Mouse (Mus musculus) stomach, embryonic 14.5 days (tissue): ENCODE measurements at regions not wholly inside any gene's neighbourhood (a gene's known extent, or its start where the extent isn't known, plus 50 kb on each side); places are given as distances from the start of the nearest gene placed in this dataset.
A peak's percentile ranks its signal among the peaks of the same experiment; 100 is the strongest.

Source experiments
- ATAC-seq: fragments of 200-750 bp; cut with Nextera tagmentation; 2 replicates; pipeline ENCODE4 v1.8.0; 2017; ENCODE audit warnings: low read depth, moderate TSS enrichment; ENCODE audit not compliant: insufficient number of reproducible peaks, insufficient read depth, low FRiP score
- H3K27ac ChIP-seq: fragments of 300-500 bp; sonication (generic); 2 replicates; pipeline ENCODE4 v1.5.1; 2014; ENCODE audit warnings: mild to moderate bottlenecking, low read length, moderate library complexity, mixed read lengths
- H3K27me3 ChIP-seq: fragments of 300-500 bp; sonication (generic); 2 replicates; pipeline ENCODE4 v1.6.1; 2014; ENCODE audit warnings: low read length, control low read depth, mixed read lengths; ENCODE audit not compliant: control insufficient read depth, insufficient read depth
- H3K36me3 ChIP-seq: fragments of 300-500 bp; sonication (generic); 2 replicates; pipeline ENCODE4 v1.6.1; 2014; ENCODE audit warnings: mild to moderate bottlenecking, control low read depth, low read length, moderate library complexity, mixed read lengths; ENCODE audit not compliant: control insufficient read depth, insufficient read depth
- H3K4me1 ChIP-seq: fragments of 300-500 bp; sonication (generic); 2 replicates; pipeline ENCODE4 v1.6.1; 2014; ENCODE audit warnings: low read length, control low read depth, mixed read lengths; ENCODE audit not compliant: control insufficient read depth, insufficient read depth
- H3K4me2 ChIP-seq: fragments of 300-500 bp; sonication (generic); replicated peaks from 2 replicates; pipeline ENCODE4 v1.6.1; 2014; ENCODE audit warnings: low read depth, low read length, control low read depth
- H3K4me3 ChIP-seq: fragments of 300-500 bp; sonication (generic); 2 replicates; pipeline ENCODE4 v1.5.1; 2014; ENCODE audit warnings: low read depth, low read length, control low read depth
- H3K9ac ChIP-seq: fragments of 300-500 bp; sonication (generic); replicated peaks from 2 replicates; pipeline ENCODE4 v1.6.1; 2014; ENCODE audit warnings: low read depth, mild to moderate bottlenecking, control low read depth, low read length, moderate library complexity, mixed read lengths
- H3K9me3 ChIP-seq: fragments of 300-500 bp; sonication (generic); 2 replicates; pipeline ENCODE4 v1.6.1; 2016; ENCODE audit warnings: low read depth, low read length, control low read depth; ENCODE audit not compliant: control insufficient read depth
- WGBS: fragments of 180-500 bp; shearing (Covaris S2); extraction: QIAGEN DNeasy Blood & Tissue Kit; methylation state at CpG from one replicate; pipeline ENCODE4 v1.1.7; 2014; 5-methylcytosine and 5-hydroxymethylcytosine counted together

DNA sequence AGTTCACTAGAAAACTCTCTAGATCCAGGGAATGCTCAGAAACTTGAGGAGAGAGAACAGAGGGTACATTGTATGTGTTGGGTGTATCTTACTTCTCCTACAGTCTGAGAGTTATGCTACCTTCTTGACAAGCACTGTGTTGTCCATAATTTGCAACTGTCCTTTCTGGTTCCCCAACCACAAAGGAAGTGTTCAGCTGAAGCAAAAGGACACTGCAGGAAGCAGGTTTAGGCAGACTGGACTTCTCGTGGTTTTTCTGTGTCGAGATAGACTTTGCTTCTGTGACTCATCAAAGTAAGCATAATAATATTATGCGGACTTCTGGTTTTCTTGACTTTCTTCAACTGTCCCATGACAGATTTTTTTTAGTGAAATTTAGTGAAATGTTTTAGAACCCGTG is 506.7 kb downstream of the Nuf2 start:
- WGBS: 78% methylated on average over 4 of the region's 4 CpGs

GRCm38 (mm10) chr1:168991506-168992244 is 539.6 kb downstream of the Nuf2 start:
- H3K27me3 ChIP-seq: no peaks in the 10 kb centered on the region
- 67% methylated on average over 14 of the region's 14 CpGs for WGBS
- H3K9me3 ChIP-seq: no peaks in the 10 kb centered on the region
- no peak for ATAC-seq
- H3K27ac ChIP-seq: no peak overlapping the region
- no peaks in the 10 kb centered on the region for H3K36me3 ChIP-seq
- H3K9ac ChIP-seq: no peak overlapping the region
- no peak overlapping the region for H3K4me3 ChIP-seq
- no peak overlapping the region for H3K4me2 ChIP-seq
- H3K4me1 ChIP-seq: no peaks in the 10 kb centered on the region

More for the DNA sequence above, 506.7 kb downstream of the Nuf2 start:
- Histone ChIP-seq H3K27me3 (no peaks in the 10 kb centered on the region), H3K9me3 (no peaks in the 10 kb centered on the region), H3K27ac (no peak overlapping the region), H3K4me1 (no peaks in the 10 kb centered on the region), H3K9ac (no peak overlapping the region), H3K4me3 (no peak overlapping the region), H3K36me3 (no peaks in the 10 kb centered on the region), H3K4me2 (no peak overlapping the region)
- ATAC-seq: no peak

- Histone ChIP-seq H3K36me3 (no peaks in the 10 kb centered on the region), H3K27ac (no peak overlapping the region), H3K4me3 (no peak overlapping the region), H3K4me1 (no peaks in the 10 kb centered on the region), H3K9me3 (no peaks in the 10 kb centered on the region), H3K9ac (no peak overlapping the region), H3K27me3 (no peaks in the 10 kb centered on the region), H3K4me2 (no peak overlapping the region)
- ATAC-seq: no peak
- WGBS: 57% methylated on average over 8 of the region's 8 CpGs
These were observed 543.1 kb upstream of the Pbx1 start for GRCm38 (mm10) chr1:168975037-168975698.

GRCm38 (mm10) chr1:168969402-168969801 is 537.3 kb upstream of the Pbx1 start:
- Histone ChIP-seq H3K27me3 (no peaks in the 10 kb centered on the region), H3K4me3 (no peak overlapping the region), H3K27ac (peak overlapping the region; percentile 70), H3K36me3 (no peaks in the 10 kb centered on the region), H3K4me1 (0 out of 2 replicates have a peak, but pooled peaks cover 4% of the 10 kb centered on the region), H3K4me2 (peak overlapping the region; percentile 6; the same call in 1 of the 2 replicates), H3K9ac (no peak overlapping the region), H3K9me3 (no peaks in the 10 kb centered on the region)
- WGBS: 19% methylated on average over 5 of the region's 5 CpGs
- ATAC-seq: no peak

DNA sequence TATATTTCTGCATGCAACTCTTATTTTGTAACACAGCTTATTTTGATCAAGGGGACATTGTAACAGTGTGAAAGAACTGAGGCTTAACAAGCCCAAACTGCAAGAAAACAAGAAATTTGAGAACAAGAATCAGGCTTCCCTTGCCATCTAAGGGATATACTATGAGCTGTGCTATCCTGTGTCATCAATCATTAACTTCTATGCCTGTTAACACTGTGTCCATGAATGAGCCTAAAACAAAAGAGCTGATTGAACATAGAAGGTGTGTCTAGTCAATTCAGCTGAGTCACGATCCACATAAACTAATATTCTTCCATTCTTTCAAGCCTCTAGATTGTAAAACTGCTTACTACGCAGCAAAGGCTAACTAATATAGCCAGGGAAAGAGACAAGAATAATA is 535.3 kb upstream of the Pbx1 start:
- no peaks in the 10 kb centered on the region for H3K27me3 ChIP-seq
- H3K27ac ChIP-seq: no peak overlapping the region
- 0 out of 2 replicates have a peak, but pooled peaks cover 4% of the 10 kb centered on the region for H3K4me1 ChIP-seq
- no peaks in the 10 kb centered on the region for H3K36me3 ChIP-seq
- ATAC-seq: no peak
- WGBS: 80% methylated on average over 2 of the region's 2 CpGs
- H3K9ac ChIP-seq: no peak overlapping the region
- H3K4me3 ChIP-seq: no peak overlapping the region
- H3K9me3 ChIP-seq: no peaks in the 10 kb centered on the region
- no peak overlapping the region for H3K4me2 ChIP-seq

DNA sequence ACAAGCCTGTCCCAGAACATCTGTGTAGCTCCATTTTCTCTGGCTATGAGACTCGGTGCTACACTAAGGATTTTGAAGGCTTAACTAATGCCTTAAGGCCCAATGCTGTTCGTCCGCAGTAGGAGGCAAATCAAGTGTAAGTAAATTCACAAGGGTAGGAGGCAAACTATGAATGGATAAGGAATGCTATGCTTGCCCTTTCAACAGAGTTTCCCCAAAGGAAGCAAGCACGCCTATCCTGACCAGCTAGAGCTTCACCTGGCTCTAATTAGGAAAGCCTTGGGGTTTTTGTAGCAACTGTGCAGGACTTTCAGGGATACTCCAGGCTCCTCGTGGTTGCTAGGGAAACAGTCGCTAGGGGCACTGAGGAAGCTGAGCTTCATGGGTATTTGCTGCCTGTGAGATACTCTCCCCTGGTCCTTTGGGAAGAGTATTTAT is 532.4 kb upstream of the Pbx1 start:
- no peak for ATAC-seq
- no peaks in the 10 kb centered on the region for H3K9me3 ChIP-seq
- no peak overlapping the region for H3K4me2 ChIP-seq
- WGBS: 61% methylated on average over 6 of the region's 6 CpGs
- no peaks in the 10 kb centered on the region for H3K27me3 ChIP-seq
- H3K27ac ChIP-seq: no peak overlapping the region
- H3K4me1 ChIP-seq: 0 out of 2 replicates have a peak, but pooled peaks cover 4% of the 10 kb centered on the region
- H3K4me3 ChIP-seq: no peak overlapping the region
- no peaks in the 10 kb centered on the region for H3K36me3 ChIP-seq
- H3K9ac ChIP-seq: no peak overlapping the region

DNA sequence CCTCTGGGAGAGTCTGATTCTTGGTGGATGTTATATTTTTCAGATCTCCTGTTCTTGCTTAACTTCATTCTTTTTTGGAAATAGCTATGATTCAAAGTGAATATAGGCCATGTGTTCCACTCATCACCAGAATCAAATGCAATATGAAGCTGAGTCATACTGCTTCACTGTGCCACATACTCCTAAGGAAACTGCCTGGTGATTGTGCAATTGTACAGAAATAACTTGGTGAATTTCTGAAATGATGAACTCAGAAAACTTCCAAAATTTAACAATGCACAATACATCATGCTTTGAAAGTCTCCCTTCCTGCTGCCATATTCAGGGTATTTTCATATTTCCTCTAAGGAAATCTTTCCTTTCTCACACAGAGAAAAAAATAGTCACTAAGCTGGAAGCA is 518.9 kb upstream of the Pbx1 start:
- H3K9ac ChIP-seq: no peak overlapping the region
- no peak overlapping the region for H3K4me3 ChIP-seq
- no peaks in the 10 kb centered on the region for H3K4me1 ChIP-seq
- H3K9me3 ChIP-seq: no peaks in the 10 kb centered on the region
- no peaks in the 10 kb centered on the region for H3K36me3 ChIP-seq
- ATAC-seq: no peak
- H3K4me2 ChIP-seq: no peak overlapping the region
- no peak overlapping the region for H3K27ac ChIP-seq
- no peaks in the 10 kb centered on the region for H3K27me3 ChIP-seq

DNA sequence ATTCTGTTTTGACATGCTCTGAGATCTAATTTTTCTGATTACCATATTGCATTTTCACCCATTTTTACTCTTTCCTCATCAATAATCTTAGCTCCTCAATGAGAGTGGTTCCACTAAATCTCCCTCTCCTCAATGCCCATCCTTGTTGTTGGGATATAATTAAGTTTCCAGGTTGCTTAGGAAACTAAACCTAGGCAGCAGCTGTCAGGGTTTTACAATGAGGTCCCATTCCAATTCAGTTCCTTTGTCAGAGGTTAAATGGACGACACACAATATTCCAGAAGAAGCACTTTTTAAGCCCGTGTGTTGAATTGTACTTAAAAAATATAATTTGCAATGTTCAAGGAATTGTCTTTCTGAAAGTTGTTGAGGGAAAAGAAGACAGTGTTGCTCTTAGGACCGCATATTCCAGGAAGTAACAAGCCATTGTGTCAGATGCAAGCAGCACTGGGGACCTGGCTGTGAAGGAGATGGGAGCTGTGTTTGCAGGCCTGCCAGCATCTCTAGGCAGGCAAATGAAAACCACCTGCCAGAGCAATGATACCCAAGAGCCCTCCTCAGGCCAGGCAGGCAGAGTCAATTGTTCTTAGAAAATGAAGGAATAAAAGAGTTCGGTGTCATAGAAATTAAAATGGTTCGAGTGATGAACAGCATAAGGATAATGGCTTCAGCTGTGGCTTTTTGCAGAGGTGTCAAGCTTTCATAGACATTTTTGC is 492.2 kb upstream of the Pbx1 start:
- Histone ChIP-seq H3K27me3 (no peaks in the 10 kb centered on the region), H3K9me3 (no peaks in the 10 kb centered on the region), H3K36me3 (no peaks in the 10 kb centered on the region), H3K4me1 (no peaks in the 10 kb centered on the region), H3K4me3 (no peak overlapping the region), H3K4me2 (no peak overlapping the region), H3K9ac (no peak overlapping the region), H3K27ac (no peak overlapping the region)
- ATAC-seq: no peak
- 82% methylated on average over 5 of the region's 5 CpGs for WGBS
